Mouse (Mus musculus): ENCODE data around the gene Prmt1. TPM values are rescaled to one million over a fixed set of nuclear protein-coding genes. Genes with fewer than 3 reads are reported as not detected.

The Prmt1 gene
- polyA plus RNA-seq, 1 experiment from 2014 or later: 697 TPM

Small RNA genes within 50 kb of the gene (microRNA-seq; reads per million reads assigned to microRNA genes)
- gene Mir7054: 0.74 reads per million

Other genes with a start within 250 kb of the Prmt1 start
- gene Vrk3, start 238.2 kb downstream of the Prmt1 start, polyA plus RNA-seq (2015; fragmentation: Nextera tagmentation; extraction: Ambion mirVana): 28.4 and 29.7 TPM in 2 replicates
- 1.4 and 1.5 TPM in 2 replicates for gene Zfp473, start 235.5 kb downstream of the Prmt1 start, polyA plus RNA-seq (2015; fragmentation: Nextera tagmentation; extraction: Ambion mirVana)
- 49.9 and 52.7 TPM in 2 replicates for gene Nup62, start 170.5 kb downstream of the Prmt1 start, polyA plus RNA-seq (2015; fragmentation: Nextera tagmentation; extraction: Ambion mirVana)
- 1.6 and 2.2 TPM in 2 replicates for gene Il4i1, start 170.2 kb downstream of the Prmt1 start, polyA plus RNA-seq (2015; fragmentation: Nextera tagmentation; extraction: Ambion mirVana)
- 2.8 and 3.9 TPM in 2 replicates for gene Atf5, start 169.9 kb downstream of the Prmt1 start, polyA plus RNA-seq (2015; fragmentation: Nextera tagmentation; extraction: Ambion mirVana)
- 89.7 and 91.1 TPM in 2 replicates for gene Akt1s1, start 137.6 kb downstream of the Prmt1 start, polyA plus RNA-seq (2015; fragmentation: Nextera tagmentation; extraction: Ambion mirVana)
- gene Tbc1d17, start 137.5 kb downstream of the Prmt1 start, polyA plus RNA-seq (2015; fragmentation: Nextera tagmentation; extraction: Ambion mirVana): 121 and 122 TPM in 2 replicates
- 30.5 and 32.8 TPM in 2 replicates for gene Pnkp, start 129.4 kb downstream of the Prmt1 start, polyA plus RNA-seq (2015; fragmentation: Nextera tagmentation; extraction: Ambion mirVana)
- gene Ptov1, start 116.8 kb downstream of the Prmt1 start, polyA plus RNA-seq (2015; fragmentation: Nextera tagmentation; extraction: Ambion mirVana): 517 and 553 TPM in 2 replicates
- 179 TPM in 2 replicates for gene Med25, start 93.9 kb downstream of the Prmt1 start, polyA plus RNA-seq (2015; fragmentation: Nextera tagmentation; extraction: Ambion mirVana)
- gene Fuz, start 90.5 kb downstream of the Prmt1 start, polyA plus RNA-seq (2015; fragmentation: Nextera tagmentation; extraction: Ambion mirVana): 20.3 and 22.9 TPM in 2 replicates
- gene Ap2a1, start 57.1 kb downstream of the Prmt1 start, polyA plus RNA-seq (2015; fragmentation: Nextera tagmentation; extraction: Ambion mirVana): 122 and 140 TPM in 2 replicates
- gene Tsks, start 43.4 kb downstream of the Prmt1 start, polyA plus RNA-seq (2015; fragmentation: Nextera tagmentation; extraction: Ambion mirVana): 0.11 and 0.21 TPM in 2 replicates
- gene Cpt1c, start 11.7 kb downstream of the Prmt1 start, polyA plus RNA-seq (2015; fragmentation: Nextera tagmentation; extraction: Ambion mirVana): 56.5 and 58.2 TPM in 2 replicates
- 61.9 and 66.8 TPM in 2 replicates for gene Irf3, start 11.1 kb upstream of the Prmt1 start, polyA plus RNA-seq (2015; fragmentation: Nextera tagmentation; extraction: Ambion mirVana)
- 10.0 and 12.3 TPM in 2 replicates for gene Bcl2l12, start 12.1 kb upstream of the Prmt1 start, polyA plus RNA-seq (2015; fragmentation: Nextera tagmentation; extraction: Ambion mirVana)
- 54.5 and 56.7 TPM in 2 replicates for gene Scaf1, start 29.8 kb upstream of the Prmt1 start, polyA plus RNA-seq (2015; fragmentation: Nextera tagmentation; extraction: Ambion mirVana)
- gene Rras, start 31.4 kb upstream of the Prmt1 start, polyA plus RNA-seq (2015; fragmentation: Nextera tagmentation; extraction: Ambion mirVana): 12.5 and 15.2 TPM in 2 replicates
- gene Prr12, start 66.3 kb upstream of the Prmt1 start, polyA plus RNA-seq (2015; fragmentation: Nextera tagmentation; extraction: Ambion mirVana): 16.2 and 18.1 TPM in 2 replicates
- 67.2 and 72.1 TPM in 2 replicates for gene Nosip, start 75.9 kb upstream of the Prmt1 start, polyA plus RNA-seq (2015; fragmentation: Nextera tagmentation; extraction: Ambion mirVana)
- gene Prrg2, start 76.1 kb upstream of the Prmt1 start, polyA plus RNA-seq (2015; fragmentation: Nextera tagmentation; extraction: Ambion mirVana): 15.7 and 15.9 TPM in 2 replicates
- 55.4 and 62.2 TPM in 2 replicates for gene Rcn3, start 105.7 kb upstream of the Prmt1 start, polyA plus RNA-seq (2015; fragmentation: Nextera tagmentation; extraction: Ambion mirVana)
- 32.0 and 36.8 TPM in 2 replicates for gene Fcgrt, start 117.3 kb upstream of the Prmt1 start, polyA plus RNA-seq (2015; fragmentation: Nextera tagmentation; extraction: Ambion mirVana)
- gene Rps11, start 137.9 kb upstream of the Prmt1 start, polyA plus RNA-seq (2015; fragmentation: Nextera tagmentation; extraction: Ambion mirVana): 742 and 762 TPM in 2 replicates
- 582 and 606 TPM in 2 replicates for gene Rpl13a, start 142.2 kb upstream of the Prmt1 start, polyA plus RNA-seq (2015; fragmentation: Nextera tagmentation; extraction: Ambion mirVana)
- not detected in 2 replicates for gene Gm45713, start 149.7 kb upstream of the Prmt1 start, polyA plus RNA-seq (2015; fragmentation: Nextera tagmentation; extraction: Ambion mirVana)
- 2.1 and 2.3 TPM in 2 replicates for gene Flt3l, start 149.9 kb upstream of the Prmt1 start, polyA plus RNA-seq (2015; fragmentation: Nextera tagmentation; extraction: Ambion mirVana)
- gene Pih1d1, start 167.7 kb upstream of the Prmt1 start, polyA plus RNA-seq (2015; fragmentation: Nextera tagmentation; extraction: Ambion mirVana): 87.1 and 90.0 TPM in 2 replicates
- 16.1 and 19.8 TPM in 2 replicates for gene Aldh16a1, start 168.0 kb upstream of the Prmt1 start, polyA plus RNA-seq (2015; fragmentation: Nextera tagmentation; extraction: Ambion mirVana)
- 0.59 and 1.0 TPM in 2 replicates for gene Slc17a7, start 177.4 kb upstream of the Prmt1 start, polyA plus RNA-seq (2015; fragmentation: Nextera tagmentation; extraction: Ambion mirVana)
- not detected in 2 replicates for gene Gfy, start 193.0 kb upstream of the Prmt1 start, polyA plus RNA-seq (2015; fragmentation: Nextera tagmentation; extraction: Ambion mirVana)
- gene Pth2, start 194.4 kb upstream of the Prmt1 start, polyA plus RNA-seq (2015; fragmentation: Nextera tagmentation; extraction: Ambion mirVana): 0.68 and 0.93 TPM in 2 replicates
- gene Ccdc155, start 218.3 kb upstream of the Prmt1 start, polyA plus RNA-seq (2015; fragmentation: Nextera tagmentation; extraction: Ambion mirVana): 0.63 and 0.84 TPM in 2 replicates
- 4.0 and 5.8 TPM in 2 replicates for gene Dkkl1, start 225.6 kb upstream of the Prmt1 start, polyA plus RNA-seq (2015; fragmentation: Nextera tagmentation; extraction: Ambion mirVana)
- 45.7 and 55.8 TPM in 2 replicates for gene Tead2, start 229.2 kb upstream of the Prmt1 start, polyA plus RNA-seq (2015; fragmentation: Nextera tagmentation; extraction: Ambion mirVana)